ENCODE assay signal across 26 mouse cellular contexts in genomic region chr1:128504371-128504770, GRCm38 (mm10).
DNase-seq lines count a peak whose midpoint lies in the region; ATAC-seq and TF ChIP-seq lines count a peak whose summit lies in the region.
"Had no signal": no experiment of that assay in that cellular context is flagged by ENCODE, and none has a peak within 500 bp of the region (broad histone marks: within the 10 kb centered on the region; RNA-seq: fewer than 3 reads in every experiment).

No protein-coding gene starts in this region.

- no peaks in the 10 kb centered on the region for H3K79me2 ChIP-seq in heart, adult 2 months (replicated peaks; ENCODE audit: control insufficient read depth, insufficient read depth, low read length)

- H3K9ac ChIP-seq in heart, adult 2 months (ENCODE audit: low read depth, low read length): no peak overlapping the region
- H3K9ac ChIP-seq in ES-Bruce4 (ENCODE audit: low read depth, poor library complexity, severe bottlenecking) (no peak overlapping the region), ES-E14 (ENCODE audit: insufficient read depth, low read depth, low read length, poor library complexity, severe bottlenecking) (no peak overlapping the region)
- H3K9ac ChIP-seq: embryonic facial prominence, embryonic 13.5 days; embryonic facial prominence, embryonic 15.5 days; forebrain, embryonic 13.5 days; forebrain, embryonic 15.5 days; forebrain, postnatal 0 days had no signal

- no peak for TF ChIP-seq EP300 in heart, adult 2 months (IDR thresholded peaks at IDR 0.05; ENCODE audit: insufficient read depth, low read depth, low read length)
- TF ChIP-seq EP300 in ES-Bruce4 (IDR thresholded peaks at IDR 0.05; ENCODE audit: insufficient read depth, low read depth, low read length): 0 out of 2 replicates have a peak, but pooled peaks have one; percentile 15

- no peaks in the 10 kb centered on the region for H3K27me3 ChIP-seq in heart, adult 2 months (ENCODE audit: control insufficient read depth, insufficient read depth, low read length)
- no peaks in the 10 kb centered on the region for H3K27me3 ChIP-seq in ES-Bruce4 (ENCODE audit: control insufficient read depth, insufficient read depth, low read length, poor library complexity, severe bottlenecking)
- H3K27me3 ChIP-seq: embryonic facial prominence, embryonic 13.5 days; embryonic facial prominence, embryonic 15.5 days; forebrain, embryonic 13.5 days; forebrain, embryonic 15.5 days; Patski had no signal

- no peak for TF ChIP-seq POLR2A in heart, adult 2 months (IDR thresholded peaks at IDR 0.05; ENCODE audit: insufficient read depth, low read depth, low read length)
- no peak for TF ChIP-seq POLR2A in ES-Bruce4 (IDR thresholded peaks at IDR 0.05; ENCODE audit: insufficient read depth, low read length)

- no peaks in the 10 kb centered on the region for H3K36me3 ChIP-seq in heart, adult 2 months (ENCODE audit: control insufficient read depth, insufficient read depth, low read length)
- no peaks in the 10 kb centered on the region for H3K36me3 ChIP-seq in ES-Bruce4 (ENCODE audit: control insufficient read depth, insufficient read depth, low read length, poor library complexity, severe bottlenecking)
- H3K36me3 ChIP-seq in ES-E14 (ENCODE audit: control insufficient read depth, insufficient read depth, low read length, poor library complexity, severe bottlenecking): no peaks in the 10 kb centered on the region
- H3K36me3 ChIP-seq: embryonic facial prominence, embryonic 13.5 days; embryonic facial prominence, embryonic 15.5 days; forebrain, embryonic 15.5 days; G1E had no signal

- H3K4me1 ChIP-seq in heart, adult 2 months (ENCODE audit: control insufficient read depth, insufficient read depth, low read length): no peaks in the 10 kb centered on the region
- H3K4me1 ChIP-seq in ES-Bruce4 (ENCODE audit: control insufficient read depth, insufficient read depth, low read length) (no peaks in the 10 kb centered on the region), ES-E14 (ENCODE audit: control insufficient read depth in 2 of 2, insufficient read depth in 2 of 2, low read length in 2 of 2, poor library complexity in 1 of 2) (no peaks in the 10 kb centered on the region)
- H3K4me1 ChIP-seq: embryonic facial prominence, embryonic 13.5 days; embryonic facial prominence, embryonic 15.5 days; forebrain, embryonic 13.5 days; forebrain, embryonic 15.5 days had no signal

- no peak overlapping the region for H3K27ac ChIP-seq in heart, adult 2 months
- H3K27ac ChIP-seq in ES-Bruce4 (ENCODE audit: insufficient read depth, low read length) (no peak overlapping the region), ES-E14 (ENCODE audit: insufficient read depth, low read depth, low read length, poor library complexity, severe bottlenecking) (no peak overlapping the region)
- H3K27ac ChIP-seq: embryonic facial prominence, embryonic 13.5 days; embryonic facial prominence, embryonic 15.5 days; forebrain, embryonic 13.5 days; forebrain, embryonic 15.5 days had no signal

- in situ Hi-C loops in ES-E14 (cut with MboI; ENCODE audit: low sequenced_read_pairs in 2 of 2, unreplicated experiment in 2 of 2): no loop called here

- intact Hi-C loops in heart, adult 2 months (cut with DNase I): no loop called here

- WGBS in heart, adult 2 months: 60% methylated on average over 4 of the region's 4 CpGs

- H3K9me3 ChIP-seq in ES-Bruce4 (replicated peaks; ENCODE audit: control insufficient read depth, insufficient read depth, low read length, poor library complexity, severe bottlenecking): peaks cover 5% of the 10 kb centered on the region; the same call in 1 of the 2 replicates
- no peaks in the 10 kb centered on the region for H3K9me3 ChIP-seq in ES-E14 (ENCODE audit: control insufficient read depth, insufficient read depth, low read depth, low read length)
- H3K9me3 ChIP-seq: embryonic facial prominence, embryonic 13.5 days; embryonic facial prominence, embryonic 15.5 days; forebrain, embryonic 13.5 days; forebrain, embryonic 15.5 days; G1E had no signal

- H3K4me3 ChIP-seq in heart, adult 2 months: no peak overlapping the region
- H3K4me3 ChIP-seq in ES-Bruce4 (ENCODE audit: low read depth, low read length) (no peak overlapping the region), ES-E14 (ENCODE audit: insufficient read depth in 1 of 2, low read depth in 1 of 2, low read length in 2 of 2, poor library complexity in 1 of 2, severe bottlenecking in 1 of 2) (no peak overlapping the region)
- H3K4me3 ChIP-seq: embryonic facial prominence, embryonic 13.5 days; embryonic facial prominence, embryonic 15.5 days; forebrain, embryonic 13.5 days; forebrain, embryonic 15.5 days had no signal

- no peak for ATAC-seq in CD4-positive, CD25-positive, alpha-beta regulatory T cell, adult 4 months
- ATAC-seq: activated CD4-positive, CD25-positive, alpha-beta regulatory T cell, adult 4 months; forebrain, embryonic 13.5 days; forebrain, embryonic 15.5 days; forebrain, postnatal 0 days; Patski had no signal

- TF ChIP-seq CTCF in heart, adult 2 months (IDR thresholded peaks at IDR 0.05): no peak
- no peak for TF ChIP-seq CTCF in ES-Bruce4 (IDR thresholded peaks at IDR 0.05; ENCODE audit: low read depth, low read length)

- DNase-seq in heart, adult 11 months: peak; percentile 45
- DNase-seq in heart, adult 2 months: no peak
- DNase-seq in ES-E14 (ENCODE audit: low read depth, low spot score) (peak; percentile 9), ZHBTc4 (ENCODE audit: low read depth, low spot score) (peak; percentile 69)
- DNase-seq in kidney, postnatal 36 days: no peak
- DNase-seq: adrenal gland, adult 2 months; adrenal gland, postnatal 10 days; adrenal gland, postnatal 25 days; B cell, adult 2 months; cerebellum, adult 11 months; cerebellum, adult 18-20 months; cerebellum, adult 8-10 months; cerebellum, adult 9-11 months; cerebellum, postnatal 14 days; cerebellum, postnatal 36 days; embryo, embryonic 11 days; forebrain, postnatal 0 days had no signal

TF ChIP-seq in ES-E14, 5 proteins besides CTCF, POLR2A, EP300 and RAD21:
- TF ChIP-seq ZC3H11A (IDR thresholded peaks at IDR 0.05; ENCODE audit: borderline replicate concordance, low read depth, low read length) (no peak), HCFC1 (IDR thresholded peaks at IDR 0.05; ENCODE audit: borderline replicate concordance, insufficient read depth, low read length) (no peak), ZNF384 (IDR thresholded peaks at IDR 0.05; ENCODE audit: low read depth, low read length) (no peak), CHD2 (IDR thresholded peaks at IDR 0.05; ENCODE audit: low read depth, low read length) (no peak), MAFK (IDR thresholded peaks at IDR 0.05; ENCODE audit: insufficient read depth, low read depth, low read length) (no peak)
TF ChIP-seq in ES-E14: peak in this region for 0.

Comparison
In these comparisons a context has a peak if more than half of its experiments do, and no peak if none do; other contexts are left out.
1. DNase-seq: peak in heart, adult 11 months (single experiment), ES-E14 (single experiment) and ZHBTc4 (single experiment); none in heart, adult 2 months (0 of 2) and kidney, postnatal 36 days (0 of 2).